Mouse (Mus musculus) hindbrain, postnatal 0 days (tissue): ENCODE results near the gene Foxe1. TPM values are rescaled to one million over a fixed set of nuclear protein-coding genes. Genes with fewer than 3 reads are reported as not detected.

Experiments
- ATAC-seq: fragments of 200-750 bp; cut with Nextera tagmentation; 2 replicates; pipeline ENCODE4 v1.8.0; 2017; ENCODE audit warnings: mild to moderate bottlenecking, moderate TSS enrichment, moderate library complexity
- DNase-seq: peaks from one replicate; pipeline ENCODE4 v3.0.0-alpha.2; 2015; ENCODE audit warnings: low spot score
- H3K27ac ChIP-seq: fragments of 300-500 bp; sonication (generic); 2 replicates; pipeline ENCODE4 v1.5.1; 2014; ENCODE audit warnings: mild to moderate bottlenecking
- H3K27me3 ChIP-seq: fragments of 300-500 bp; sonication (generic); 2 replicates; pipeline ENCODE4 v1.6.1; 2014; ENCODE audit warnings: low read length, mixed read lengths; ENCODE audit not compliant: insufficient read depth
- H3K36me3 ChIP-seq: fragments of 300-500 bp; sonication (generic); 2 replicates; pipeline ENCODE4 v1.6.1; 2014; ENCODE audit warnings: low read length, mixed read lengths; ENCODE audit not compliant: insufficient read depth
- H3K4me1 ChIP-seq: fragments of 300-500 bp; sonication (generic); 2 replicates; pipeline ENCODE4 v1.6.1; 2014; ENCODE audit warnings: antibody characterized with exemption, low read length, mixed read lengths; ENCODE audit not compliant: insufficient read depth
- H3K4me2 ChIP-seq: fragments of 300-500 bp; sonication (generic); 2 replicates; pipeline ENCODE4 v1.6.1; 2014; ENCODE audit warnings: low read depth, mild to moderate bottlenecking, low read length, moderate library complexity, mixed read lengths
- H3K4me3 ChIP-seq: fragments of 300-500 bp; sonication (generic); 2 replicates; pipeline ENCODE4 v1.5.1; 2014; ENCODE audit warnings: low read length
- H3K9ac ChIP-seq: fragments of 300-500 bp; sonication (generic); replicated peaks from 2 replicates; pipeline ENCODE4 v1.6.1; 2014; ENCODE audit warnings: mild to moderate bottlenecking, low read length, moderate library complexity, mixed read lengths
- H3K9me3 ChIP-seq: fragments of 300-500 bp; sonication (generic); 2 replicates; pipeline ENCODE4 v1.6.1; 2016; ENCODE audit warnings: low read length, mixed read lengths
- CTCF ChIP-seq: IDR thresholded peaks from 2 replicates; pipeline ENCODE4 v1.5.1; 2016; ENCODE audit warnings: antibody characterized with exemption, control low read depth, low read depth
- WGBS: fragments of 180-500 bp; shearing (Covaris S2); extraction: QIAGEN DNeasy Blood & Tissue Kit; methylation state at CpG from one replicate; pipeline ENCODE4 v1.1.7; 2014; 5-methylcytosine and 5-hydroxymethylcytosine counted together
- polyA plus RNA-seq: library from polyadenylated mRNA; unstranded; fragments of >200 nt; fragmentation: Nextera tagmentation; extraction: Ambion mirVana; gene quantifications from 2 replicates; pipeline ENCODE4 v1.2.1, GENCODE M21; 2015
- total RNA-seq: library from RNA; depleted of rRNA; stranded (reverse); fragments of >200 nt; gene quantifications from 2 replicates; pipeline ENCODE4 v1.2.3, GENCODE M21; 2014

Foxe1 gene
- total and polyA plus RNA-seq, 2 experiments from 2014 or later = not detected

DNA sequence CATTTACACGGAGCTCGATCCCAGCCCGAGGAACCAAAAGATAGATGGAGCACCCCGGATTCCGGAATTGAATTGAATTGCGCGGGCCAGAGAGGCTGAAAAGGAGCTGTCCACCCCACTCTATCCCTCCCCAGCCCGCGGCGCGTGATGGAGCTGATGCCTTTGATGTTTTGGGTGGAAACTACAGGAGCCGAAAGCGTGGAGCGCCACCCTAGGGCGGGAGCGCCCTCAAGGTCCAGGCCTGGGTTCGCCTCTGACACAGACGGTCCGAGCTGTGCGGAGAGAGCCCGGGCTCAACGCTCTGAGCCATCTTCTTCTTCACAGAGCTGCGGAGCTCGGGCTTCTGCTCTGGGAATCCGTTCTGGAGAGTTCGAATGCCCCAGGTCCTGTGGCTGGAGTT lies 3.8 kb upstream of the Foxe1 start:
- peaks cover 61% of the 10 kb centered on the region for H3K27me3 ChIP-seq
- 2% methylated on average over 26 of the region's 26 CpGs for WGBS
- no peak for ATAC-seq
- no peaks in the 10 kb centered on the region for H3K4me1 ChIP-seq
- no peaks in the 10 kb centered on the region for H3K36me3 ChIP-seq
- TF ChIP-seq CTCF = no peak
- DNase-seq = no peak
- no peaks in the 10 kb centered on the region for H3K9me3 ChIP-seq
- H3K4me2 ChIP-seq = no peak overlapping the region
- no peak overlapping the region for H3K27ac ChIP-seq
- H3K4me3 ChIP-seq = no peak overlapping the region
- no peak overlapping the region for H3K9ac ChIP-seq

DNA sequence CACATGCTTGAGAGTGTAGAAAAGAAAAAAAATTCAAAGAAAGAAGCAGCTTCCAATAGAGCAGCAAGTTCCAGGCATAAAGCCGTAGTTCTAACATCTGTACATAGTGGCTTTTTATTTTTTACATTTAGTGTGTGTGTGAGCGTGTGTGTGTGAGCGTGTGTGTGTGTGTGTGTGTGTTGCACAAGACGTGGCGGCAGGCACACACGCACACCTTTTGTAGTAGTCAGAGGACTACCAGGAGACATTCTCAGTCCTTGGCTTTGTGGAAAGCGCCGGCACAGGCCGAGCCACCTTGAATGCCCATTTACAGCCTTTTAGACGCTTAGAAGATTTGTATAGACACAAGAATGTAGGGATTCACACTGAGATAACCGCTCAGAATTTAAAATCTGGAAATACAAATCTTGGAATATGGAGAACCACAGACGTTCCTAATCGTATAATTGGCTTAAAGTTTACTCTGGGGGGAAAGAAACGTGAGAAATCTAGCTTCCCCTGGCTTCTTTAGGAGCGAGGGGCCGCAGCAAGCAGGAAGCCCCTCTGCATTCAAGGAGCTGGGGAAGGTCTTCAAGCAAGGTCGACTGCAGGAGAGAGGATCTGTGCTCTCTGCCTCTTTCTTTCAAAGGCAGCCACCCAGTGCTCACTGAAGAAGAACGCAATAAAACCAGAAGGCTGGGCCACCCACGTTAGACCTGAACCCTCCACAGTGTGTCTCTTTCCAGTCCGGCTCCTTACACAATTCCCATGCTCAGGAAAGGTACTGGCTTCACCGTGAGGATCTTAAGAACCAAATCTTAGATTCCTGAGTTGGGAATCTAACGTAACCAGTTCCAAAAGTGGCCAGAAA lies 1.4 kb upstream of the Foxe1 start:
- H3K9ac ChIP-seq = no peak overlapping the region
- TF ChIP-seq CTCF = no peak
- H3K4me1 ChIP-seq = no peaks in the 10 kb centered on the region
- ATAC-seq = no peak
- H3K4me2 ChIP-seq = peak overlapping the region; percentile 33; the same call in 1 of the 2 replicates
- no peak for DNase-seq
- WGBS = 12% methylated on average over 22 of the region's 22 CpGs
- no peaks in the 10 kb centered on the region for H3K36me3 ChIP-seq
- 0 out of 2 replicates have a peak overlapping the region, but pooled peaks have one; percentile 8 for H3K4me3 ChIP-seq
- H3K27ac ChIP-seq = no peak overlapping the region
- H3K27me3 ChIP-seq = peaks cover 80% of the 10 kb centered on the region
- no peaks in the 10 kb centered on the region for H3K9me3 ChIP-seq

DNA sequence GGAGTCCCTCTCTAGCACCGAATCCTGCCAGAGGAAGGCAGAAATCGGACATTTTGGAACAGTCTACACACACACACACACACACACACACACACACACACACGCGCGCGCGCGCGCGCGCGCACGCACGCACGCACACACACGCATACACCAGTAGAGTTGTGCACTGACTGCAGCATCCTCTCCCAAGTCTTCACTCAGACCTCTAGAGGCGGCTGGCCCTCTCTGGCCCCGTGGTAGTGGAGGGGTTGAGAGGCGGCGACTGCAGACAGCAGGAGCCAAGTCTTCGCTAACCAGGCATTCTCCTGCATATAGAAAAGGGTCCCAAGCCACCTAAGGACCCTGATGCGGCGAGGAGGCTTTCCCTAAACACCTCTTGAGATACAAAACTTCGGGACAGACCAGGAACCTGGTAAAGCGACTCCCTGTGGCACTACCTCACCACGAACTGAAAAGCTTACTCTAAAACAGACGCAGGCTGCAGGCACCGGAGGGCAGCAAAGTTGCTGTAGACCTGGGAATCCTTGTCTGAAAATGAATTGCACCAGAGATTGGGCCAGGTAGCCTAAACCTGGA lies 610 bp upstream of the Foxe1 start:
- no peak overlapping the region for H3K27ac ChIP-seq
- peak overlapping the region; percentile 8; the same call in 1 of the 2 replicates for H3K4me3 ChIP-seq
- peak overlapping the region; percentile 33; the same call in 1 of the 2 replicates for H3K4me2 ChIP-seq
- H3K4me1 ChIP-seq = no peaks in the 10 kb centered on the region
- no peak for TF ChIP-seq CTCF
- H3K27me3 ChIP-seq = peaks cover 82% of the 10 kb centered on the region
- no peaks in the 10 kb centered on the region for H3K9me3 ChIP-seq
- DNase-seq = no peak
- no peak overlapping the region for H3K9ac ChIP-seq
- WGBS = under 1% methylated on average over 28 of the region's 28 CpGs
- no peaks in the 10 kb centered on the region for H3K36me3 ChIP-seq
- ATAC-seq = peak; percentile 53; the same call in 1 of the 2 replicates

DNA sequence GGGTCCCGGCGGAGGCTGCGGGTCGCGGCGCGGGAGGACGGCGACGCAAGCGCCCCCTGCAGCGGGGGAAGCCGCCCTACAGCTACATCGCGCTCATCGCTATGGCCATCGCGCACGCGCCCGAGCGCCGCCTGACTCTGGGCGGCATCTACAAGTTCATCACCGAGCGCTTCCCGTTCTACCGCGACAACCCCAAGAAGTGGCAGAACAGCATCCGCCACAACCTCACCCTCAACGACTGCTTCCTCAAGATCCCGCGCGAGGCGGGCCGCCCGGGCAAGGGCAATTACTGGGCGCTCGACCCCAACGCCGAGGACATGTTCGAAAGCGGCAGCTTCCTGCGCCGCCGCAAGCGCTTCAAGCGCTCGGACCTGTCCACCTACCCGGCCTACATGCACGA lies 879 bp downstream of the Foxe1 start:
- DNase-seq = peak; percentile 53
- H3K9me3 ChIP-seq = no peaks in the 10 kb centered on the region
- H3K4me1 ChIP-seq = no peaks in the 10 kb centered on the region
- peak overlapping the region; percentile 35 for H3K4me3 ChIP-seq
- H3K9ac ChIP-seq = no peak overlapping the region
- peaks cover 76% of the 10 kb centered on the region for H3K27me3 ChIP-seq
- peak overlapping the region; percentile 49 for H3K4me2 ChIP-seq
- under 1% methylated on average over 48 of the region's 51 CpGs for whole genome bisulfite sequencing
- TF ChIP-seq CTCF = no peak
- no peak overlapping the region for H3K27ac ChIP-seq
- 0 out of 2 replicates have a peak, but pooled peaks have one; percentile 36 for ATAC-seq
- no peaks in the 10 kb centered on the region for H3K36me3 ChIP-seq

DNA sequence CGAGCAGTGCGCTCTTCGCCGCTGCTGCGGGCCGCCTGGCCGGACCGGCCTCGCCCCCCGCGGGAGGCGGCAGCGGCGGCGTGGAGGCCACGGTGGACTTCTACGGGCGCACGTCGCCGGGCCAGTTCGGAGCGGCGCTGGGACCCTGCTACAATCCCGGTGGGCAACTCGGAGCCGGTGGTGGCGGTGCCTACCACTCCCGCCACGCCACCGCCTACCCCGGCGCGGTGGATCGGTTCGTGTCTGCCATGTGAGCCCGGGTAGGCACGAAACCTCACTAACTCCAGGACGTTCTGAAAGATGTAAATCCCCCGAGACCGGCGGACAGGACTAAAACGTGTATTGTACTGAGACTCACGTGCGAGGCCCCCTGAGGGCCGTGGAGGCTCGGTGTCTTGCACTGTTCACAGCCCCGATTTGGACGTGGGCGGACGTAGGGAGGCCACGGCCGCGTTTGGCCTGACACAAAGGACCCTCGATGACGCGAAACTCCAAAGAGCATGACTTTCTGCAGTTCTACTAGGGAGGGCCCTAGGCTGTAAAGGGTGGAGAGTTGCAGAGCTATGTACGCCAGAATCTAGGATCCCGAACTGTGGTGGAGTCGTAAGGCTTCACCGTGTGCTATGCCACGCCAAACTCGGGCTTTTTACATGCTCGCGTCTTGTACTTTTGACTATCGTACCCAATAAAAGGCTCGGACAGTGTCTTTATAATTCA lies 1.8 kb downstream of the Foxe1 start:
- no peak for TF ChIP-seq CTCF
- DNase-seq (no peak), ATAC-seq (no peak)
- Histone ChIP-seq H3K9me3 (no peaks in the 10 kb centered on the region), H3K9ac (no peak overlapping the region), H3K4me3 (peak overlapping the region; percentile 35; the same call in 1 of the 2 replicates), H3K4me2 (no peak overlapping the region), H3K27ac (no peak overlapping the region), H3K36me3 (no peaks in the 10 kb centered on the region), H3K4me1 (no peaks in the 10 kb centered on the region), H3K27me3 (peaks cover 82% of the 10 kb centered on the region)
- WGBS = 2% methylated on average over 67 of the region's 67 CpGs

DNA sequence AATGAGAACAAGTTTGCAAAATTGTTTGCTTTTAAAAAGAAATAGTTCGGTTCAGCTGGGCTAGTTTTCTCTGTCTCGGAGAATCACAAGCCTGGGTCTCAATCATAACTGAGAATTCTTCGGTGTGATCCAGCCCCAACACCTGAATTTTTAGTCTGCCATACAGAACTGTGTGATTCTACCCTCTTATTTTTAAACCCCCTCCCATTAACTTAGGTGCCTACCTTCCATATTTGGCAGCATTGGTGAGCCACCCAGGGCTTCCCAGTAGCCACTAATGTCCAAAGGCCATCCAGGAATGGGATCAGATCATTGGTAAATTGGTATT lies 2.3 kb downstream of the Foxe1 start:
- H3K4me1 ChIP-seq = no peaks in the 10 kb centered on the region
- no peak for ATAC-seq
- H3K4me3 ChIP-seq = no peak overlapping the region
- no peak overlapping the region for H3K27ac ChIP-seq
- WGBS = 15% methylated on average over 3 of the region's 3 CpGs
- no peaks in the 10 kb centered on the region for H3K9me3 ChIP-seq
- H3K27me3 ChIP-seq = peaks cover 82% of the 10 kb centered on the region
- no peak overlapping the region for H3K4me2 ChIP-seq
- H3K9ac ChIP-seq = no peak overlapping the region
- no peaks in the 10 kb centered on the region for H3K36me3 ChIP-seq
- DNase-seq = no peak
- no peak for TF ChIP-seq CTCF
